Mouse (Mus musculus): ENCODE data around the gene Kdm1a.

GRCm38 (mm10) chr4:136519866-136520265, 82.7 kb downstream of the Kdm1a start:
- TF ChIP-seq GATA1 (IDR thresholded peaks at IDR 0.05; ENCODE audit: borderline replicate concordance, low read length) (no peak), FLI1 (IDR thresholded peaks at IDR 0.05; ENCODE audit: low read length) (no peak)
